Mouse (Mus musculus) frontal cortex, adult (tissue): ENCODE measurements around the gene 2410004P03Rik.
"Not testable (repeated sequence)": the region's sequence is repeated elsewhere in the genome, so short reads cannot be mapped to it uniquely, and the experiment has no call there.

Source experiments
- ATAC-seq: cut with Nextera tagmentation; 2 replicates; pipeline ENCODE4 v1.9.2; 2017; ENCODE audit warnings: mild to moderate bottlenecking, moderate library complexity, mixed read lengths; ENCODE audit not compliant: low TSS enrichment

Gene 2410004P03Rik

DNA sequence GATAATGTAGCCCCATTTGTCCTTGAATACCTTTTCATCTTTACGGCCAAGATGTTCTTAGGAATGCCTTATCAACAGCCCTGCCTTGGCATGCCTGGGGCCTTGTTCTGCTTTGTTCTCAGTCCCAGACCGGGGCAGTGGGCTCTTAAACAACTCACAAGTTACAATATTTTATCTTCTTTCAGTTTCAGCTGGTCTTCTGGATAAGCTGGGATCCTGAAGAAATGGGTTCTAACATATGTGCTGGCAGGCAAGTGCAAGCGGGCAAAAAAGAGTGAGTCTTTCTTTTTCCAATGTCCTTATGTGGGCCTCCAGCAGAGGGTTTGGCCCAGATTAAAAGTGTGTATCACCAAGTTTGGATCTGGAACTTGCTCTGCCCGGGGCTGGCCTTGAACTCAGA is 9.6 kb upstream of the 2410004P03Rik start:
- not testable (repeated sequence) for ATAC-seq

DNA sequence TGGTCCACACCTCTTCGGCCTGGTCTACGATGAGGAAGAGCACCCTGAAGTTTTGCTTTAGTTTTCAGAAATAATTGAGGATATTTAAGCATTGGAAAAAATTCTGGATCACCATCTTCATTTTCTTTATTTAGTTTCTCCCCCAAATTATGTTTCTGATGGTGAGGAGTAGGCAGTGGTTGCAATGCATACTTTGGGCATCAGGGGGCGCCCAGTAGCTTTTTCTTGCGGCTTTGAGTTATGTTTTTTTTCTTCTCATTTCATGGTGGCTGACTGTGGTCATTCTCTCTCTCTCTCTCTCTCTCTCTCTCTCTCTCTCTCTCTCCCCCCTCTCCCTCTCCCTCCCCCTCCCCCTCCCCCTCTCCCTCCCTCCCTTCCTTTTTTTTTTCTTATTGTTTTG is 6.9 kb upstream of the 2410004P03Rik start:
- ATAC-seq = no peak

DNA sequence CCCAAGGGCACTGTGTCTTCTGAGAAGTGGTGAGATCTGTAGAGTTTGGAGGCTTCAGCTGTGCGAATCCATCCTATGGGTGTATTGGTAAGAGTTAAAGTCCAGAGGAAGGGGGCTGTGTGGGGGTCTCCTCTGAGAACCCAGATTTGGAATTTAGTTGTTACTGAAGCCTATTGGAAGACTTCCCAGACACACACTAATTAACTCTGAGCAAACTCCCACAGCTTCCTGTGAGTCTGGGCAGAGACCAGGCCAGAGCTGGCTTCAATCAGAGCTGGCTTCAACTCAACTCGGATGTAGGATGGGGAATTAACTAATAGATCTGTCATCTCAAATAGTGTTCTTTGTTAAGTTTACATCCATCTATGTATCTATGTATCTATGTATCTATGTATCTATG is 4.2 kb upstream of the 2410004P03Rik start:
- ATAC-seq = no peak

DNA sequence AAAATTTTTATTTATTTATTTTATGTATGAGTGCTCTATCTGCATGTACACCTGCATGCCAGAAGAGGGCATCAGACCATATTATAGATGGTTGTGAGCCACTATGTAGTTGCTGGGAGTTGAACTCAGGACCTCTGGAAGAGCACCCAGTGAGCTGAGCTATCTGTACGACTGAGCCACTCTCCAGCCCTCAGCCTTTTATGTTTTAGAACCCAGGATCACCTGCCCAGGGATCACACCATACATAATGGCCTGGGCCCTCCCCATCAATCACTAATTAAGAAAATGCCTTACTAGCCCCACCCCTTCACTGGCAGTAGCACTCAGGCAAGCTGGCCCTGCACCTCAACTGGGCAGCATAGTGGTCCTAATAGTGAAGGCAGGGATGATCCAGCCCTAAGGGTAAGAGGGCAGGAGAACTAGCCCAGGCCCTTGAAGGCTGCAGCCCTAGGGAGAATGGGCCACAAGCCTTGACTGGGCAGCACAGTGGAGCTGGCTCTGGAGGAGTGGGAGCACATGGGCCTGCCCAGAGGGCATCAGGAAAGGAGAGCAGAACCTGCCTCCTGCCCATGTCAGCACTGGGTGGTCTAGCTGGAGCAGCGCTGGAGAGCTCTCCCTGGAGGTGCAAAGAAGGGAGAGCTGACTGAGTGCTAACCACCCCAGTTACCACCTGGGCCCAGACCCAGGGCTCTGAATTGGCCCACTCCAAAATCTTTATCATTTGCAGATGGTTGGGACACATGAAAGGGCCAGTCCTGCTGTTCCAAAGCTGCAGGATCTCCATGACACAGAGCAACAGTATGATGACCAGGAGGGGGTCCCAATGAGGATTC is 756 bp upstream of the 2410004P03Rik start:
- ATAC-seq = no peak

DNA sequence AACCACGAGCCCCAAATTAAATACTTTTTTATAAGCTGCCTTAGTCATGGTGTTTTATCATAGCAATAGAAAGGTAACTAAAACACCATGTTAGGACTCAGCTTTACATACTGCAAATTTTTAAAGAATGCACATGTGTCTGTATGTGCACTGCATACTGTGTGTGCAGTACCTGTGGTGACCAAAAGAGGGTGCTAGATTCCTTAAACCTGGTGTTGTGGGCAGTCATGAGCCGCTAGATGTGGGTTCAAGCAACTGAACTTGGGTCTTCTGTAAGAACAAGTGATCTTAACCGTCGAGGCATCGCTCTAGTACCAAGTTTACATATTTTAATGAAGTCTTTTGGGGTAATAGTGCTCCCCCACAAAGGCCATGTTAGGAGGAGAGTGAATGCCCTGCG is 2.1 kb downstream of the 2410004P03Rik start:
- no peak for ATAC-seq

DNA sequence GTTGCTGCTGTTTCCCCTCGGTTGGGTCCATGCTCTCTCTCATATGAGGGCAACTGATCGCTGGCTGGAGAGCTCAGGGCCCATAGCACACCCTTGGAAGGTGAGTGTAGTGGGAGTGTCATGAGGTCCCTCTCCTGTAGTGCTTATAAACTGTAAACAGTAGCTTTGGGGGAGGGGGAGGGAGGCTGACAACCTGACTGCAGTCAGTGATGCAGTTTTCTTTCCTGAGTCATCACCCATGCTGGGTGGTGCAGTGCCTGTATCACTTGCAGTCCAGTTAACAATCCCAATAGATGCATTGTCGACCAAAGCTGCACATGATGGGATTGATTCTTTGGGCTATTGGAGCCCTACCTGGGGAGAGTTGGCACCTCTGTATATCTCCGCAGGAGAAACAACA is 10.3 kb downstream of the 2410004P03Rik start:
- ATAC-seq = no peak

DNA sequence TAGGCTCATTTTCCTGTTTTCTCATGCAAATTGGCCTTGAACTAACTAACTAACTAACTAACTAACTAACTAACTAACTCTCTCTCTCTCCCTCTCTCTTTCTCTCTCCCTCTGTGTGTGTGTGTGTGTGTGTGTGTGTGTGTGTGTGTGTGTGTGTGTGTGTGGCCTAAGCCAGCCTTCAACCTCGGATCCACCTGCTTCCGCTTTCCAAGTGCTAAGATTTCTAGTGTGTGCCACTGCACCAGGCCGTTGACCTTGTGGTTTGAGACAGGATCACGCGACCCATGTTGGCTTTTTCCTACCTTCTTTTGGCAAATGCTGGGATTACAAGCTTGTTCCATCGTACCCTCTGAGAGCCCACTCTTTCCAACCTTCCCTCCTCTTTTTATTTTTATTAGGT is 10.9 kb downstream of the 2410004P03Rik start:
- no peak for ATAC-seq

DNA sequence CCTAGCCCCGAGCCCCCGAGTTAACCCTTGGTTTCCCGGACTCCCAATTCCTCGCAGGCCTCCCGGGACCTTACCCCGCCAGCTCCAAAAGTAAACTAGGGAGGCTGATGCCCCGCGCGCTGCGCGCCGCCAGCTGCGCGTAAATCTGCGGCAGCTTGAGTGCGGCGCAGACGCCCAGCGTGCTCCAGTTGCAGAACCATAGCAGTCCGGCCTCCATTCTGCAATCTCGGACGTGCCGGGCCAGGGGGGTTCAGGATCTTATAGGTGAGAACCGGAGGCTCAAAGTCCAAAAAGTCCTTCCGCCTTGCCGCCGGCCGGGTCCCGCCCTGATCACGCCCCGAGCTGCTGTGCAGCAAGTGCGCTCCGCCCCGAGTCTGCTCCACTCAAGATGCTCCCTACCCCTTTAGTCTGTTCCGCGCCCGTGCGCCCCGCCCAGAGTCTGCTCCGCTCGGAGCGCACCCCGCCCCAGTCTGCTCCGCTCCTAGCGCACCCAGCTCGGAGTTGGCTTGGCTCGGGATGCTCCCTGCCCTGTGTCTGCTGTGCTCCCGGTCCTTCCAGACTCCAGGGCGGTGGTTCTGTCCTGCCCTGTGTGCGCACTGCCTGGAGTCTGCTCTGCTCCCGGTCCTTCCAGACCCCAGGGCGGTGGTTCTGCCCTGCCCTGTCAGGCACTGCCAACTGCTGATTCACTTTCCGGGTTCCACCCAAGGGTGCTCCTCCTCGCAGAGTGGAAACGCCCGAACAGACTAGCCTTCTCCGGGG is 11.6 kb downstream of the 2410004P03Rik start, which contains the start of gene Pqlc3:
Gene Pqlc3, minus strand, starts transcription at position 670 of the 759 bp plus-strand sequence.
- peak; percentile 78 for ATAC-seq

DNA sequence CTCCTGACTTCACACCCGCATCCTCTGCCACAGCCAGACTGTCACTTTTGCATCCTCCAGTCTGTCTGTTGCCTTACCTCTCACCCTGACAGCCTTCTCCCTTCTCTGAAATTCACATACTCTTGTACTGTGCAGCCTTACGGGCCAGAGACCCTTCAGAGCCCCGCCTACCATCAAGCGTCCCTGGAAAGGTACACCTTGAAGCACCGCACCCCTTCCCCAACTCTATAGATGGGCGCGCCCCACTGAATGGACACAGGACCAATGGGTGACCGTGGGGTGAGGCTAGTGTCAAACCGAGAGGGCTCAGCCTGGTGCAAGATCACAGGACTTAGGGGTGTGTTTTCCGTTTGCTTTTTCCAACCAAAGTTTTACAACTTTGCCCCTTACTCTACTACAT is 12.4 kb downstream of the 2410004P03Rik start:
- no peak for ATAC-seq

DNA sequence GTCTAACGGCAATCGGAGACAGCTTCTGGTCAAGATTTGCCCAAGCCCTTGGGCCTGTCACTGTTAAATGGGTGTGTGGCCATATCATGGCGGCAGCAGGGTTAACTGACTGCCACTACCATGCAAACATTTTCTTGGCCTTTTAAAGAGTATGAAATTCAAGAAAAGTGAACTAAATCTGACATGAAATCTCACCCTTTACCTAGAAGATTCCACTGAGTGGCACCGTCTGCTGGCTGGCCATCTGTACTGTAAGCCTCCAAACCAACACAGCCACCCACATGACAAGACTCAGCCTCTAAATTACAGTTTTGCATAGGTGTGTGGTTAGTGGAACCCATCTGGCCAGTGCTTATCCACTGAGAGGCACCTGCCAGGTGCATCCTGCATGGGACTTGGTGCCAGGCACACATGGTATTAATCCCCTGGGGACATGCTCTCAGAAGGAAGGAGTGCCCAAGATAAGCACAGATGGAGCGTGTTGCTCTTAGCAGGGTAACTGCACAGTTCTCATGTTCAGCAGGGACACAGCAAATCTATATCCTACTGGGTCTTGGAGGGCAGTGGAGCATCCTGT is 14.6 kb downstream of the 2410004P03Rik start:
- peak; percentile 51 for ATAC-seq

DNA sequence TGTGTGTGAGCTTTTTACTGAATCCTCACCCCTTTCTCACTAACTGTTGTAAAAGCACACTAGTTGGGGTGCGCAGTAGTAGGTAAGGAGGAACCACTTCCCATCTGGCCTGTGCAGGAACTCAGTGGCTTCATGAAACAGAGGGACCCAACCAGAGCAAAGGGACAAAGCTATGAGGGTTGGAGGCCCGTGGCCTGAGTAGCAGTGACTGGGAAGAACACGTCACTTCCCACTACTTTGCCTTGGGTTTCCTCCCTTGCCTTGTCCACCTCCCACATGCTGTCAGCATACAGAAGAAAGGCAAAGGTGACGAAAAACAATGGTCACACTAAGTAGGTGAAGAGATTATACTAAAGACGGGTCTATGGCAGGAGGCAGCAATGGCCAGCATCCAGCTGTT is 15.2 kb downstream of the 2410004P03Rik start:
- no peak for ATAC-seq

DNA sequence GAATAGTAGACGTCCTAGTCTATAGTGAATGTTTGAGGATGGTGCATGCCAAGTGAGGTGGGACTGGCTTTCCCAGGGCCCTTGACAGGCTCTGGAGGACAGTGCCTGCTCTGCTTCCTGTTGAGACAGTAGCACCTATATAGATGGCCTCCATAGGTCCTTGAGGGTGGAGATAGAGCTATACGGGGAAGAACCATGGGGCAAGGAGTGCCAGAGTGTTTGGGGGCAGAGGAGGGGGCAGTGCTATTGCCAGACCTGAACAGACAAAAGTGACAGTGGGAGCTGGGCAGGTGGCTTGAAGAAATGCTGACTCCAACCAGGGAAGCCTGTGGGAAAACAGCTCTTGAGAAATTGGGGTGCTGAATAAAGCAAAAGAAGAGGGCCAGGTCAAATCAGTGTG is 17.2 kb downstream of the 2410004P03Rik start:
- ATAC-seq = no peak

DNA sequence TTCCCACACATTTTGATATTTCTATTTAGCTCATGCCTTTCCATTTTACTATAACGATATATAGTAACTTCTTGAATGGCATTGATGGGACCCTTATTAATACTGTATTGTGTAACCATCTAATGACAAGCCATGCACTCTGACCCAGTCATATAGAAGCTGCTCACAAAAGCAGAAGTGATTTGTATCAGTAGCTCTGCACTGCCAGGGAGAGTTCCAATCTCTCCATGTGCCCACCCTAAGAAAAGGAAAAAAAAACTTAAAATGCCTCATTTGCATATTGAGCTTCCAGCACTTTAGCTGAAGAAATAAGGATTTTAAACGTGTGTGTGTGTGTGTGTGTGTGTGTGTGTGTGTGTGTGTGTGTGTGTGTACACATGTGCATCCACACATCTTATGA is 19.2 kb downstream of the 2410004P03Rik start:
- ATAC-seq = no peak

DNA sequence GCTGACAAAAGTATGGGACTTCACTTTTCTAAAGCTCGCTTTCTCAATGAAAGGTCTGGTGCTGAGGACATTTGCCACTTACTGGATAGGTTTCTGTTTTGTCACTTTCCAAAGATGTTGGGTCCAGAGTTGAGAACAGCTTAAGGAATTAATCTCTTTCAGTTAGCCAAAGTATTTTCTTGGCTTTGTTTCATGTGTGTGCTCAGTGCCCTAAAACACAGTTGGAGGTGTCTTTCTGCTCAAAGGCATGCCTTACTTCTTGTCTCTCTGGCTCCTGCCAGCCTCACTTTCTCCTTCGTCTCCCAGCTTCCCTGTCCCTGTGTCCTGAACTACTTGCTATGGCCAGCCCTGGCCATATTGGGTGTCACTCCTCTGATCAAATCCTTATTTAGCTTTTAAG is 20.2 kb downstream of the 2410004P03Rik start:
- ATAC-seq = no peak

DNA sequence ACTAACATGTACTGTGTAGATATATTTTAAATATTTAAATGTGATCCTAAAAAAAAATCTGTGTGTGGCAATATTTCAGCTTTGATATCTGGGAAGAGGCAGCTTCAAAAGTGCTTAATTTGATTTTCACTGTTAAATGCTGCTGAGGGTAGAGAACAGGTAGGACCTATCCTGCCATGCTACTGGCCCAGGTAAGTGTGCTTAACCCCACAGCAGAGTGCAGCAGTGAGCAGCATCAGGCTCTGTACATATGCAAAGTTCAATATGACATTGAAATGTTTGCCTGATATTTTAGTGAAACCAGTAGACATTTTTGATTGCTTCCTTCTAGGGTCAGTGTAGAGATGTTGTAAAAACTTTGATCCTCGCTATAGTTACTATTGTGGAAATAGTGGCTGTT is 25.7 kb downstream of the 2410004P03Rik start:
- ATAC-seq = no peak

DNA sequence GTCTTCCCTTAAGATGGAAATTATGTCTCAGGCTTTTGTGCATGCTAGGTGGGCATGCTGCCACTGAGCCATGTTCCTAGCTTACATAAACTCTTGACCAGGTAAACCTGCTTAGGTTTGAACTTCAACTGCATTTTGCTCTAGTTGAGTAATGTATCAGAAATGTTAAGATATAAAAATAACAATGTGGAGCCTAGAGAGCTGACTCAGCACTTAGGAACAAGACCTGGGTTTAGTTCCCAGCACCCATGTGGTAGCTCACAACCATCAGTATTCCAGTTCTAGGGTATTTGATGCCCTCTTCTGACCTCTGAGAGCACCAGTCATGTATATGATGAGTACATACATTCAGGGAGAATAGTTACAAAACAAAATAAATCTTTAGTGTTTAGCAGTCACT is 34.4 kb downstream of the 2410004P03Rik start:
- ATAC-seq = no peak

DNA sequence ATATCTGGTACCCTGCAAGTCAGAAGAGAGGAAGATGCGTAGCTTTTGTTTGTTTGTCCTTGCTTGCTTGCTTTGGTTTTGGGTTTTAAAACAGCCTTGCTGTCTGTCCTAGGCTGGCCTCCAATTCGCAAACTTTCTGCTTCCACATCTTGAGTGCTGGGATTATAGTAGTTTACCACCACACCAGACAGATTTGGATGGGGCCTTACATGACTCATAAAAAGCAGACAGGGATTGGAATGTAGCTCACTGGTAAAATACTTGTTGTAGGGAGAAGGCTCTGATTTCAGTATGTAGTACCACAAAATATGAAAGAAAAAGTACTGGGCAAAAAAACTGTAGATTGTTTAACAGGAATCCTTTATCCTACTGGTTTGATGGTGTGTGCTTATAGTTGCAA is 44.7 kb downstream of the 2410004P03Rik start:
- ATAC-seq = no peak

DNA sequence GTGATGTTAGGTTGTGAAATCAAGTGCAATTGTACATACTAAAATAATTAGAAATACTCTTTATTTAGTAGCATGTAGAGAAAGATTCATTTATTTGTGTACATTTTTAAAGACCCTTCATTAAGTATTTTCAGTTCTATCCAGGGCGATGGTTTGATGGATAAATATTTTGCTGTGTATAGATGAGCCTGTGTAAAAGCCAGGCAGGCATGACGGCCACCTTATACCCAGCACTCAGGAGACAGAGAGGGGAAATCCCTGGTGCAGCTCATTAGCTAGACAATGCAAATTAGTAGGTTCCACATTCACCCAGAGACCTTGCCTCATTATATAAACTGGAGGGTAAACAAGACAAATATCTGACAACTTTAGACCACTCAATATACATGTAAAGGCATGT is 48.2 kb downstream of the 2410004P03Rik start:
- ATAC-seq = no peak

DNA sequence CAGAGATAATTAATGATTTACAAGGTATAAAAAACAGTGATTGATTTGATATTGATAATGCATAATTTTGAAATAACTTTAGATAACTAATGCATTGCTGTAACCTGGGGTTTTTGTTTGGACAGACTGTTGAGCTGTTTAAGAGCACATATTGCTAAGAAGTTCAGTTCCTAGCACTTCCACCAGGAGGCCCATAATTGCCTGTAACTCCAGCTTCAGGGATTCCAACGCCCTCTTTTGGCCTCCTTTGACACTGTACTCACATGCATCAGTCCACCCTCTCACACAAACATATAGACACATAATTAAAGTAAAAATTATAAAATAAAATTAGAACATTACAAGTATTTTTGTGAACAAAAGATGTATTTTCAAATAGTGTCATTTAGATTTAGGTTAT is 52.7 kb downstream of the 2410004P03Rik start:
- no peak for ATAC-seq
